Mouse (Mus musculus) thymus, postnatal 36 days (tissue): Measurements from ENCODE around the gene Cd81.

Experiments used
- DNase-seq, 2 experiments: peaks; one replicate each; pipeline ENCODE4 v3.0.0; 2022; ENCODE audit warnings: mixed read lengths in 2 of 2

Cd81 gene

GRCm38 (mm10) chr7:143021356-143022164 lies 31.0 kb upstream of the Cd81 start:
- DNase-seq: no peak

GRCm38 (mm10) chr7:143023499-143023898 lies 29.0 kb upstream of the Cd81 start:
- DNase-seq: no peak

GRCm38 (mm10) chr7:143024293-143024692 lies 28.2 kb upstream of the Cd81 start:
- DNase-seq: no peak

- DNase-seq: no peak
These were observed 27.0 kb upstream of the Cd81 start for GRCm38 (mm10) chr7:143025496-143025895.

GRCm38 (mm10) chr7:143027196-143027595 lies 25.3 kb upstream of the Cd81 start:
- no peak for DNase-seq

GRCm38 (mm10) chr7:143031816-143032215 lies 20.7 kb upstream of the Cd81 start:
- DNase-seq: no peak

- no peak for DNase-seq
These were observed 19.0 kb upstream of the Cd81 start for GRCm38 (mm10) chr7:143033581-143033980.

GRCm38 (mm10) chr7:143034112-143034511 lies 18.4 kb upstream of the Cd81 start:
- no peak for DNase-seq

GRCm38 (mm10) chr7:143034519-143035450 lies 17.8 kb upstream of the Cd81 start:
- no peak for DNase-seq

- DNase-seq: no peak
These were observed 15.8 kb upstream of the Cd81 start for GRCm38 (mm10) chr7:143036787-143037186.

GRCm38 (mm10) chr7:143037306-143037705 lies 15.2 kb upstream of the Cd81 start:
- no peak for DNase-seq

- no peak for DNase-seq
These were observed 14.2 kb upstream of the Cd81 start for GRCm38 (mm10) chr7:143038174-143038931.

- DNase-seq: no peak
These were observed 12.0 kb upstream of the Cd81 start for GRCm38 (mm10) chr7:143040561-143040960.

GRCm38 (mm10) chr7:143041138-143041822 lies 11.3 kb upstream of the Cd81 start:
- no peak for DNase-seq

- no peak for DNase-seq
These were observed 10.4 kb upstream of the Cd81 start for GRCm38 (mm10) chr7:143042089-143042488.

GRCm38 (mm10) chr7:143042897-143043300 lies 9.6 kb upstream of the Cd81 start:
- no peak for DNase-seq

GRCm38 (mm10) chr7:143044049-143044825 lies 8.3 kb upstream of the Cd81 start:
- DNase-seq: no peak

- no peak for DNase-seq
These were observed 7.7 kb upstream of the Cd81 start for GRCm38 (mm10) chr7:143044826-143045206.

- no peak for DNase-seq
These were observed 6.2 kb upstream of the Cd81 start for GRCm38 (mm10) chr7:143046358-143046757.

GRCm38 (mm10) chr7:143049331-143049730 lies 3.2 kb upstream of the Cd81 start:
- DNase-seq: no peak
